Comparison of ENCODE assay signal across 18 mouse cellular contexts in genomic region chr13:70903831-70904230, GRCm38 (mm10).
DNase-seq lines count a peak whose midpoint lies in the region; ATAC-seq and TF ChIP-seq lines count a peak whose summit lies in the region.
"Had no signal": no experiment of that assay in that cellular context is flagged by ENCODE, and none has a peak within 500 bp of the region (broad histone marks: within the 10 kb centered on the region; RNA-seq: fewer than 3 reads in every experiment).

No protein-coding gene starts in this region.

- no peaks in the 10 kb centered on the region for H3K4me1 ChIP-seq in heart, embryonic 12.5 days (replicated peaks)
- H3K4me1 ChIP-seq in kidney, embryonic 15.5 days: 0 out of 2 replicates have a peak, but pooled peaks cover 12% of the 10 kb centered on the region
- H3K4me1 ChIP-seq in CH12.LX (ENCODE audit: control insufficient read depth in 1 of 2, insufficient read depth in 2 of 2): peaks cover 3 to 12% of the 10 kb centered on the region in 2 experiments; a peak in 2 of 4 replicates
- H3K4me1 ChIP-seq: heart, embryonic 13.5 days had no signal

- dilution Hi-C loops in CH12.LX (cut with MboI; ENCODE audit: extremely low pct_ligation_motif_present, extremely low pct_unique_long_range_greater_than_20kb, low sequenced_read_pairs): no loop called here

- DNase-seq in heart, adult 11 months: peak; percentile 59
- no peak for DNase-seq in kidney, adult 18-20 months
- no peak for DNase-seq in CH12.LX (ENCODE audit: extremely low read depth)
- peak; percentile 64 for DNase-seq in Muller cell, postnatal 12 days (ENCODE audit: inconsistent ontology term)
- no peak for DNase-seq in ovary, adult 18-20 months (ENCODE audit: low spot score)
- DNase-seq: adrenal gland, postnatal 10 days; cerebellum, adult 11 months; cerebellum, adult 8-10 months; gastrocnemius, postnatal 14 days; heart, postnatal 36 days had no signal

- H3K27me3 ChIP-seq in heart, embryonic 12.5 days (replicated peaks): no peaks in the 10 kb centered on the region
- no peaks in the 10 kb centered on the region for H3K27me3 ChIP-seq in kidney, embryonic 15.5 days
- H3K27me3 ChIP-seq in CH12.LX (replicated peaks): no peaks in the 10 kb centered on the region
- H3K27me3 ChIP-seq: embryonic facial prominence, embryonic 12.5 days; forebrain, embryonic 15.5 days; heart, embryonic 13.5 days; hindbrain, embryonic 13.5 days had no signal

- H3K79me2 ChIP-seq in CH12.LX (replicated peaks; ENCODE audit: control insufficient read depth, extremely low read depth, insufficient read depth, poor library complexity, severe bottlenecking): no peaks in the 10 kb centered on the region

- no peak overlapping the region for H3K9ac ChIP-seq in heart, embryonic 12.5 days
- no peak overlapping the region for H3K9ac ChIP-seq in kidney, embryonic 15.5 days
- no peak overlapping the region for H3K9ac ChIP-seq in CH12.LX (ENCODE audit: insufficient read depth, low read depth)
- H3K9ac ChIP-seq: embryonic facial prominence, embryonic 12.5 days; forebrain, embryonic 15.5 days; heart, embryonic 13.5 days; hindbrain, embryonic 13.5 days had no signal

- H3K9me3 ChIP-seq in heart, embryonic 12.5 days (replicated peaks): no peaks in the 10 kb centered on the region
- H3K9me3 ChIP-seq in kidney, embryonic 15.5 days (replicated peaks): no peaks in the 10 kb centered on the region
- no peaks in the 10 kb centered on the region for H3K9me3 ChIP-seq in CH12.LX (replicated peaks; ENCODE audit: low read length)
- H3K9me3 ChIP-seq: embryonic facial prominence, embryonic 12.5 days; forebrain, embryonic 15.5 days; heart, embryonic 13.5 days; hindbrain, embryonic 13.5 days had no signal

- TF ChIP-seq RAD21 in CH12.LX (IDR thresholded peaks at IDR 0.05; ENCODE audit: low read depth, low read length): no peak

- WGBS in heart, embryonic 12.5 days: 70% methylated on average over 8 of the region's 8 CpGs
- WGBS in kidney, embryonic 15.5 days: 64% methylated on average over 8 of the region's 8 CpGs

- no peak overlapping the region for H3K27ac ChIP-seq in heart, embryonic 12.5 days (ENCODE audit: poor library complexity, severe bottlenecking)
- H3K27ac ChIP-seq in kidney, embryonic 15.5 days: peak overlapping the region; percentile 65
- H3K27ac ChIP-seq in CH12.LX (ENCODE audit: insufficient read depth, low read depth): no peak overlapping the region
- H3K27ac ChIP-seq: embryonic facial prominence, embryonic 12.5 days; forebrain, embryonic 15.5 days; heart, embryonic 13.5 days; hindbrain, embryonic 13.5 days had no signal

- H3K4me2 ChIP-seq in heart, embryonic 12.5 days: no peak overlapping the region
- no peak overlapping the region for H3K4me2 ChIP-seq in kidney, embryonic 15.5 days
- peak overlapping the region; percentile 37; the same call in 1 of the 2 replicates for H3K4me2 ChIP-seq in CH12.LX (ENCODE audit: insufficient read depth, low read depth, poor library complexity, severe bottlenecking)
- H3K4me2 ChIP-seq: embryonic facial prominence, embryonic 12.5 days; forebrain, embryonic 15.5 days; heart, embryonic 13.5 days; hindbrain, embryonic 13.5 days had no signal

- no peak for TF ChIP-seq CTCF in CH12.LX (conservative IDR thresholded peaks at IDR 0.05 in 1 of 2, IDR thresholded peaks at IDR 0.05 in 1 of 2; ENCODE audit: low read depth in 2 of 2, low read length in 2 of 2)

- H3K36me3 ChIP-seq in heart, embryonic 12.5 days: no peaks in the 10 kb centered on the region
- H3K36me3 ChIP-seq in kidney, embryonic 15.5 days: no peaks in the 10 kb centered on the region
- no peaks in the 10 kb centered on the region for H3K36me3 ChIP-seq in CH12.LX (replicated peaks in 1 of 2; ENCODE audit: control insufficient read depth in 1 of 2, insufficient read depth in 1 of 2, low read length in 1 of 2)
- H3K36me3 ChIP-seq: embryonic facial prominence, embryonic 12.5 days; forebrain, embryonic 15.5 days; G1E; heart, embryonic 13.5 days; hindbrain, embryonic 13.5 days had no signal

- in situ Hi-C loops in CH12.LX (cut with MboI; ENCODE audit: low pct_ligation_motif_present, low pct_unique_long_range_greater_than_20kb, low sequenced_read_pairs): no loop called here

- TF ChIP-seq EP300 in CH12.LX (IDR thresholded peaks at IDR 0.05; ENCODE audit: low read length): no peak

- ATAC-seq in heart, embryonic 12.5 days (ENCODE audit: insufficient number of reproducible peaks, low FRiP score): no peak
- ATAC-seq in kidney, embryonic 15.5 days (replicated peaks; ENCODE audit: low FRiP score): 0 out of 2 replicates have a peak, but pooled peaks have one; percentile 29
- ATAC-seq: forebrain, embryonic 15.5 days; intestine, embryonic 16.5 days had no signal

- no peak overlapping the region for H3K4me3 ChIP-seq in heart, embryonic 12.5 days
- no peak overlapping the region for H3K4me3 ChIP-seq in kidney, embryonic 15.5 days (replicated peaks)
- no peak overlapping the region for H3K4me3 ChIP-seq in CH12.LX (replicated peaks in 1 of 3; ENCODE audit: low read depth in 2 of 3, low read length in 2 of 3, poor library complexity in 1 of 3)
- H3K4me3 ChIP-seq: embryonic facial prominence, embryonic 12.5 days; forebrain, embryonic 15.5 days; heart, embryonic 13.5 days; hindbrain, embryonic 13.5 days had no signal

- no peak for TF ChIP-seq POLR2A in CH12.LX (IDR thresholded peaks at IDR 0.05; ENCODE audit: low read depth, low read length)

TF ChIP-seq in CH12.LX, 34 proteins besides CTCF, POLR2A, EP300 and RAD21:
- TF ChIP-seq ETS1 (conservative IDR thresholded peaks at IDR 0.05; ENCODE audit: low read depth, low read length) (no peak), NELFE (IDR thresholded peaks at IDR 0.05; ENCODE audit: low read depth, low read length) (no peak), MXI1 (IDR thresholded peaks at IDR 0.05; ENCODE audit: low read depth, low read length) (no peak), IRF4 (IDR thresholded peaks at IDR 0.05; ENCODE audit: low read depth, low read length) (0 out of 2 replicates have a peak, but pooled peaks have one; percentile 37)

Comparison
In these comparisons a context has a peak if more than half of its experiments do, and no peak if none do; other contexts are left out.
1. DNase-seq: peak in heart, adult 11 months (single experiment) and Muller cell, postnatal 12 days (single experiment); none in kidney, adult 18-20 months (single experiment), CH12.LX (single experiment) and ovary, adult 18-20 months (single experiment).